Mouse (Mus musculus): ENCODE data around the gene Macrod2. TPM values are rescaled to one million over a fixed set of nuclear protein-coding genes. Genes with fewer than 3 reads are reported as not detected.

Gene Macrod2
- polyA plus RNA-seq, 1 experiment, result 8.3 TPM

DNA sequence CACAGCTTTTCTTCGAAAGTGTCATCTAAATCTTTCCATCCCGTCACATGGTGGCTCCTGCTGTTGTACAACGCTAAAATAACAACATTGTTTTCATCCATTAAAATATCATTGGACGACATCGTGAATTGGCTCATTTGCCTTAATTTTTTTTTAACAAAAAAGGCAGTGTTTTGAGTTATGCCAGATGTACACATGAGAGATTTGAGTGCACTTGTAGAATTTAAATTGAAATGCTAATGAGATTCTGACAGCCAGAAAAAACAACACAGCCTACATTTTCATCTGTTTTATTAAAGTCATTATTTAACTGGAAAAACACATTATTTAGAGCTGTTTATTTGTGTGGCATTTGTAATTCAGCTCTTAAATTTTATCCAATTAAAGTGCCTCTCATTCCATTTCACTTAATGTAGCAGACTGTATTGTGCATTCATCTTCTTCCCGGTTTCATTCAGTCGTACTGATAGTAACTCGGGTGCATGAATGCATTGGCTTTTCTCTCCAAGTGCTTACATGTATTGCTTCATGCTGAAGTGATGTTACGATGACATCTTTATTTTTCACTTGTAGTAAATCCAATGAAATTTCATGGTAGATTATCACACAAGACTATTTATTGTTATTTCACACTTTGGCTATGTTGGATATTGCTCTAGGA, 137.9 kb downstream of the Macrod2 start:
- Histone ChIP-seq H3K4me3 (ENCODE audit: insufficient read depth, low read depth, low read length) (no peak overlapping the region), H3K4me1 (ENCODE audit: control insufficient read depth, insufficient read depth, insufficient read length, low read length) (no peaks in the 10 kb centered on the region), H3K27ac (replicated peaks; ENCODE audit: low read depth, low read length) (no peak overlapping the region)

DNA sequence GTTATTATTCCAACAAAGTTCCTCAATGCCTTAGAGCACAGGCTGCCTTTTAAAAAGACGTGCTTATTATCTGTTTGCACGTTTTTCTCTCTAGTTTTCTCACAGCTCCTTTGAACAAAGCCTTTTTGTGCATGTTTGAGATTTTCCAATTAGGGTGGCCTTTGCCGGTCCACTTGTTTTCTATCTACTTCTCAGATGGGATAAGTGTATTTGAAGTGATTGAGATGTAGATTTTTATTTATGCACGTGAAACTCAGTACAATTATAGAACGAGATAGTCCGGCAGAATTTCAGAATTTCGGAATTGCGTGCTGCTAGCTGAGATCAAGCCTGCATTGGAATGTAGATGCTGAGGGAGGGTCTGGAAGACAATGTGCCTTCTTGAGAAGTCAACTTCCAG, 138.5 kb downstream of the Macrod2 start:
- no peak overlapping the region for H3K4me3 ChIP-seq (ENCODE audit: insufficient read depth, low read depth, low read length)
- no peaks in the 10 kb centered on the region for H3K4me1 ChIP-seq (ENCODE audit: control insufficient read depth, insufficient read depth, insufficient read length, low read length)

DNA sequence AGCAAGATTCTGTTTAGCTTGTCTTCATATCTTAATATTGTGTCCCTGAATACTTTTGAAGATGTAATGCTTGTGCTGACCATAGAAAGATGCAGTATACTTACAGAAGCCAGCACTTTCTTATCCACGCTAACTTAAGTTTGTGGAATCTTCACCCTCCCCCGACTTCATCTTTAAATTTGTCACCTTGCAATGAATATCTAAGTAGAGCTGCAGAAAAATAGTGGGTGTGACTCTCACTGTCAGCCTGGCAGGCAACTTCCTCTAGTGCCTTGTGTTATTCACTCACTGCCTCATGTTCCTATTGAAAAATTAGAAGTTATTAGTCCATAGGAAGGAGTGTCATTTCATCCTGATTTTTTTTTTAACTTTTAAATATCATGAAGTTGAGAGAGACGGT, 139.5 kb downstream of the Macrod2 start:
- Histone ChIP-seq H3K27ac (replicated peaks; ENCODE audit: low read depth, low read length) (no peak overlapping the region), H3K4me3 (ENCODE audit: insufficient read depth, low read depth, low read length) (no peak overlapping the region), H3K4me1 (ENCODE audit: control insufficient read depth, insufficient read depth, insufficient read length, low read length) (no peaks in the 10 kb centered on the region)

More for the DNA sequence above, 138.5 kb downstream of the Macrod2 start:
- H3K27ac ChIP-seq (replicated peaks; ENCODE audit: low read depth, low read length), result no peak overlapping the region

DNA sequence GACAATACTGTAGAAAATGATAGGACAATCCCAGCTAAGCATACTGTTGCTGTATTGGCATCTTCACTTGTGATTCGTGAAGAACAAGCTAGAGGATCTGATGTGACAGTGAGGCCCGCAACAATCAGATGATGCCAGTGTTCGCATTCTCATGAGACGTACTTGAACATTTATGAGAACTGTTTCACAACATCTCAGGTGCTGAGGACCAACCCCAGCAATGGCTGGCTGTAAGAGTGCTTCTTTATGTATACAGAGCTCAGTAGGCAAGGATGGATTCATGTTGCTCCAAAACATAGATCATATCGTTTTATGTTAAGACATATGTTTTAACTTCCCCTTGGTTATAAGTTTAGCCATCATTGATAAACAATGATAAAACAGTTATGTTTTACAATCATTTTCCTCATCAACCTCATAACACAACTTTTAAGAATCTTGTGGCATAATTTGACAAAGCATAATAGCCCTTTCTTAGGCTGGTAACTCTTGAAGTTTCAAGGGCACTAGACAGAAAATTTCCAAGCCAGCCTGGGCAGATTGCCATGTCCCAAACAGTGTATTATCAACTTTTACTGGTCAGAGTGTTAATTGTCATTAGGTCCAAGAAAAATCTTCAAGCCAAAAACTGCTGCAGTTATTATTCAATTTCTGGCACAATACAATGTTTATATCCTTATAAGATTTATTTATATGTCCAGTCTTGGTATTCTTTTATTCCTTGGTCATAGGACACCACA, 140.9 kb downstream of the Macrod2 start:
- Histone ChIP-seq H3K27ac (replicated peaks; ENCODE audit: low read depth, low read length) (no peak overlapping the region), H3K4me1 (ENCODE audit: control insufficient read depth, insufficient read depth, insufficient read length, low read length) (no peaks in the 10 kb centered on the region), H3K4me3 (ENCODE audit: insufficient read depth, low read depth, low read length) (no peak overlapping the region)

DNA sequence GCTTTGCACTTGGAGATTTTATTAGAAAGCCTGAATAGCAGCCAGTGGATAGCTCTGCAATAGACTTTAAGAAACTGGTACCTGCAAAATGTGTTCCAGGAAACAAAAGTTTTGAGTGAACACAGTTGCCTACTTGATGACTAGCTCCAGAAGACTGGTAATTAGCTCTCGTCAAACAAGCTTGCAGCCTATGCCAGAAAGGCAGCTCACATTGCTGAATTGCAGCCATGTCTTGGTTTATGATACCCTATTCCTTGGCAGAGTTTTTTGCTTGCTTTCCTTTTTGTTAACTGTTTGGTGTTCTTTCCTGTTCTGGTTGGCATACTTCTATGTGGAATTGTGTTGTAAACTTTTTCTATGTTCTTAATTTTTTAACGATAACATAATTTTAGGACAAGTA, 154.2 kb downstream of the Macrod2 start:
- Histone ChIP-seq H3K27ac (replicated peaks; ENCODE audit: low read depth, low read length) (no peak overlapping the region), H3K4me3 (ENCODE audit: insufficient read depth, low read depth, low read length) (no peak overlapping the region), H3K4me1 (ENCODE audit: control insufficient read depth, insufficient read depth, insufficient read length, low read length) (no peaks in the 10 kb centered on the region)

DNA sequence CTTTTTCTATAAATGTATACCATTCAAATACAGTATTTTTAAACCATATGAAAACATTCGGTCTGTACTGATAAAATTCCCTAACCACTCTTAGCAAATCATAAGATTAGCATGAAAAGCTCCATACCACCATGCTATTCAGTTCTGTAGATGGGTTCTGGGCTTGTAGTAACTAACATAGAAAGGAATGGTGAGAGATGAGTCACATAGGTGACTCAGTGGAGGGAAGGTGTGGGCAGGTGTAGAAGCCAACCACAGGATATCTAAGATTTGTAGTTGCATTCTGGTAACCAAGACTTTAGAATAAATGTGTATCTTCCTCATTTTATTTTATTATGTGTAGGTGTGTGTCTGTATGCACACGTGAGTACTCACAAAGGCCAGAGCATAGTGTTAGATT, 166.3 kb downstream of the Macrod2 start:
- no peaks in the 10 kb centered on the region for H3K4me1 ChIP-seq (ENCODE audit: control insufficient read depth, insufficient read depth, insufficient read length, low read length)
- H3K4me3 ChIP-seq (ENCODE audit: insufficient read depth, low read depth, low read length), result no peak overlapping the region
- H3K27ac ChIP-seq (replicated peaks; ENCODE audit: low read depth, low read length), result no peak overlapping the region

DNA sequence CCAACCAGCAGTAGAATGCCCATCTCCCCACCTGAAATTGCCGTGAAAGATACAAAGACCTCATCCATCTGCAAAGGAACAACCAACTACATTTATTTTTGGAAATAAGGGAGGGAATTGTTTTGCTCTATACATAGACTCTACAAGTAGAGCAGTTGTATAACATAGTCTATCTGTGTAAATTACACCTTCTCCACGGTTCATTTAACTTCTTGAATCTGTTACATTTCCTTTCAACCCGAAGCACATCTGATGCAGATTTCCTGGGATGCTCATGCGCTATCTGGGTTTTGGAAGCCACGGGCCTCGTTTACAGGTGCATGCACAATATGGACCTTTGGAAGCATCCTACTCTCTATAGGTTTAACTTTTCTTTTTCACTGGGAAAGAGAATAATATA, 175.8 kb downstream of the Macrod2 start:
- no peak overlapping the region for H3K4me3 ChIP-seq (ENCODE audit: insufficient read depth, low read depth, low read length)
- H3K4me1 ChIP-seq (ENCODE audit: control insufficient read depth, insufficient read depth, insufficient read length, low read length), result no peaks in the 10 kb centered on the region
- no peak overlapping the region for H3K27ac ChIP-seq (replicated peaks; ENCODE audit: low read depth, low read length)

DNA sequence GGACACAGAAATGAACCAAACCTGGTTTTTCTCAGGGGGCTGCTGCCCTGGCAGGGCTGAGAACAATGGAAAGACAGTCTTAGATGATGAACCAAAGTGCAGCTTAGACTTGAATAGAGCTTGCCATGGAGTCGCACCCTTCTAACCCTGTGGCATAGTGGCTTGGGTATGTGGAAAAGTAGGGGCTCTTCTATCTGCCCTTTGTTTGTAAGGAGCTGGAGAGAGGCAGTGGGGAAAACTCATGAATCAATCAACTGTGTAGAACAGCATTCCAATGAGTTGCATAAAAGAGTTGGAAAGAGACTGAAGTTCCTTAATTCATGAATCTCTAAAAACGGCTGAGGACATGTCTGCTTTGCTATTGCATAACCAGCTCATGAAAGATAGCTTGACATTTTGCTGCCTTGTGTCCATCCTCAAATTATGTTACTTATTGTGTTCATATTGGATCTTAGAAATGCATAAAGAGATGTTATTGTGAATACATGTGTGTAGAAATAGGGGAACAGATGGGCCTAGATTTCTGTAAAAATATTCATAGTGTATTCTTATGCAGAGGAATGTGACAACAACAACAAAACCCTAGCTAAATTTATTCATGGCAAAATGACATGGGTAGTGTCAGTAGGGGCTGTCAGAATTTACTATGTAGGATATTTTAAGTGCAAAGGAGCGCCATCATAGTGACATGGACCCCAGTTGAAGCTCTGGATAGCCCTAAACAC, 197.6 kb downstream of the Macrod2 start:
- no peaks in the 10 kb centered on the region for H3K4me1 ChIP-seq (ENCODE audit: control insufficient read depth, insufficient read depth, insufficient read length, low read length)
- H3K4me3 ChIP-seq (ENCODE audit: insufficient read depth, low read depth, low read length), result no peak overlapping the region
- no peak overlapping the region for H3K27ac ChIP-seq (replicated peaks; ENCODE audit: low read depth, low read length)

DNA sequence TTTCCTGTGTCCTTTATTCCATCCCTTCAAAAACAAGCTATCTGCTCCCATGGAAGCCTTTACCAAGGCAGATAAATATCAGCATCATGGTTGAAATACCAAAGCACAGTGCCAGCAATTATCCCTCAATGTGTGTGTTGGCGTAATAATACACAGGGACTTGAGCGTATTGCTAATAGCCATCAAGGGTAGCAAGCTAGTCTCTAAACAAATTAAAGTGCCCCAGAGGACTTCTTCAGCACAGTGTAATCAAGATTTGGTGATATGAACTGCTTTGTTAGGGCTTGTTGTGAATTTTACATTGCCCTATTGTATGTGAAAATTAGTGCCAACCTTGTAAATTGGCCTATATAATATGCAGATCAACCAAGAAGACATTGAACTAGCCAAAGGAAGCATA, 201.8 kb downstream of the Macrod2 start:
- Histone ChIP-seq H3K27ac (replicated peaks; ENCODE audit: low read depth, low read length) (no peak overlapping the region), H3K4me3 (ENCODE audit: insufficient read depth, low read depth, low read length) (no peak overlapping the region), H3K4me1 (ENCODE audit: control insufficient read depth, insufficient read depth, insufficient read length, low read length) (no peaks in the 10 kb centered on the region)

DNA sequence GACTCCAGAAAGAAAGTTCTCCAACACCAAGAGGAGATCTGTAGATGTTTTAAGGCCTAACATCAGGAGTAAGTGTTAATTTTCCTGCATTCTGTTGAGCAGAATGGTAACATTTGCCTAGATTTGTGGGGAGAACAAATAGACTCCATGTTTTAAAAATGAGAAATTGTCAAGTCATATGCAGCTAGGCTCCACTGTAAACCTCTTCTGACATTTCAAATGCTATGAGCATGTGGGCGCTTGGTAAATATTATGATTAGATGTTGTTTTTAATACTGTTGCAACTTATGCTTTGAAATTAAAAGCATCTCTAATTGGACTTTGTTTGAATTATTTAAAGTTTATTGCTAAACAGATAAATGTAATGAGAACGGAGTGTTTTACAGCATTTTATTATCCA, 220.3 kb downstream of the Macrod2 start:
- Histone ChIP-seq H3K27ac (replicated peaks; ENCODE audit: low read depth, low read length) (no peak overlapping the region), H3K4me1 (ENCODE audit: control insufficient read depth, insufficient read depth, insufficient read length, low read length) (no peaks in the 10 kb centered on the region), H3K4me3 (ENCODE audit: insufficient read depth, low read depth, low read length) (no peak overlapping the region)

DNA sequence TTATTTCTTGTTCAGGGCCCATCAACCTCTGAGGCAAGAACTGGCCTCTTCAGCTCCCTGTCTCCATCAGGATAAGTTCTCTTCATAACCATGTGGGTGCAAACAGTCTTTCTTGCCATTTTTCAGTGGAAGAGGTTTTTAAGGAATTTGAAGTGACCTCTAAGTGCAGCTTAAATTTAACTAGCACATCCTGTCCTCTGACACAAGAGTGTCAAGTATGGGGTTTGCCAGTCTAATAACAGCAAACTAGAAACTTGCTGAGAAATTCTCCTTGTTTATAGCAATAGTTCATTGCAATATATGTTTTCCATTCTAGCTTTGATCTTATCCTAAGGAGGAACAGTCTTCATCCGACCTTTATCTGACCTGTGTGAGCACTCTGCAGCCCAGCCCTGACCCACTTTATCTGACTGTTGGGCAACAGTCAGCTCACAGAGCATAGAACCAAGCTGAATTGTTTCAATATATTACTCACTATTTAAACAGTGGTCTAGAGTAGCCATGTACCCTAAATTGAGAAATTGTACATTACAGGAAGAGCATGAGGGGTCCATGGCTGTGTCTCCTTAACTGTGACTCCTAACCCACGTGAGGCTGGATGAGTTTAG, 226.7 kb downstream of the Macrod2 start:
- Histone ChIP-seq H3K27ac (replicated peaks; ENCODE audit: low read depth, low read length) (no peak overlapping the region), H3K4me1 (ENCODE audit: control insufficient read depth, insufficient read depth, insufficient read length, low read length) (no peaks in the 10 kb centered on the region), H3K4me3 (ENCODE audit: insufficient read depth, low read depth, low read length) (no peak overlapping the region)

DNA sequence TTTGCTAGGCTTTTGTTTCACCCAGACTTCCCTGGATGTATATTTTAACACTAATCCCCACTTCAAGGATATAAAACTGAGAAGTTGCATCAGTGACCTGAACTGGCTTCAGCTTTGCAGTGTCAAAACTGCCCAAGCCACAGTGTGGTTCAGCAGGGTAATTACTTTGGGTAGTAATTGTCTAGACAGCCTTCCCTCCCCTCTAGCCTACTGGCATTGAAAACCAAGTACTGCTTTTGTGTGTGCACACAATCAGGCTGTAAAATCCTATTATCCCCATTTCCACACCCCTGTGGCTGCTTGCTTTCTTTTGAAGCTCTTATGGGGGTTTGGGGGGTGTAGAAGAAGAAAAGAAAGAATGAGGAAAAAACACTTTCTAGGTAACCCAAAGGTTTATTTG, 258.4 kb downstream of the Macrod2 start:
- Histone ChIP-seq H3K4me1 (ENCODE audit: control insufficient read depth, insufficient read depth, insufficient read length, low read length) (no peaks in the 10 kb centered on the region), H3K4me3 (ENCODE audit: insufficient read depth, low read depth, low read length) (no peak overlapping the region), H3K27ac (replicated peaks; ENCODE audit: low read depth, low read length) (no peak overlapping the region)

DNA sequence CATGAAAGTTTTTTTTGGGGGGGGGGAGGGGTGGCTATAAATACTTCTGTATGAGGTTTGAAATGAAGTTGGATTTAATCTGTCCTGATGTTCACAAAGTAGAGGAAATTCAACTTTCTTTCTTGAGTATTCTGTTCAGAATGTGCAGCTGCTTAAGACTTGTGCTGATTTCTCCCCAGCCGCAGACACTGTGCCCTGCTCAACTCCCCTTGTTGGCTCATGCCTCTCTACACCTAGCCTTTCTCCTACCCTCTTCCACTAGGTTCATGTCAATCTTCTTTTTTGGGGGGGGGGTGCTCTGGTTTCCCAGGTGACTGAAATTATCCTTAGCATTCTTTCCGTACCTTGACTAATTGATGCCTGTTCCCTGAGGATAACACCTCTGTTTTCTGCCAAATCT, 258.9 kb downstream of the Macrod2 start:
- no peak overlapping the region for H3K4me3 ChIP-seq (ENCODE audit: insufficient read depth, low read depth, low read length)
- no peaks in the 10 kb centered on the region for H3K4me1 ChIP-seq (ENCODE audit: control insufficient read depth, insufficient read depth, insufficient read length, low read length)
- H3K27ac ChIP-seq (replicated peaks; ENCODE audit: low read depth, low read length), result no peak overlapping the region

DNA sequence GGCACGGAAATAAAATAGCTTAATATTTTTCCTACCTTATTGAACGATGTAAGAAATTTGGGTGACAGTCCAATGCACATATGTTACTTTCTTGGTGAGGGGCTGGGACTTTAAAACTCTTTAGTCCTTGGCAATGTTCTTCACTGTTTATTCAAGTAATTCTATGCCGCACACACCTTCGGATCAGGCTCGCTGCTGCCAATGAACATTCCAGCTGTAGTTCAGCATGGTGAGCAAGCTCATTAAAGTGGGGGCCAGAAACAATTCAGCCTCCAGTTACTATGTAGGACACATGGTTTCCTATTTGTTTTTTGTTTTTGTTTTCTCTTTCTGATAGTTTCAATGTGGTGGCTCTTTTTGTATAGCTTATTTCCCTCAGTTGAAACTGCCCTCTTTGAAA, 267.6 kb downstream of the Macrod2 start:
- Histone ChIP-seq H3K4me1 (ENCODE audit: control insufficient read depth, insufficient read depth, insufficient read length, low read length) (no peaks in the 10 kb centered on the region), H3K27ac (replicated peaks; ENCODE audit: low read depth, low read length) (no peak overlapping the region), H3K4me3 (ENCODE audit: insufficient read depth, low read depth, low read length) (no peak overlapping the region)

DNA sequence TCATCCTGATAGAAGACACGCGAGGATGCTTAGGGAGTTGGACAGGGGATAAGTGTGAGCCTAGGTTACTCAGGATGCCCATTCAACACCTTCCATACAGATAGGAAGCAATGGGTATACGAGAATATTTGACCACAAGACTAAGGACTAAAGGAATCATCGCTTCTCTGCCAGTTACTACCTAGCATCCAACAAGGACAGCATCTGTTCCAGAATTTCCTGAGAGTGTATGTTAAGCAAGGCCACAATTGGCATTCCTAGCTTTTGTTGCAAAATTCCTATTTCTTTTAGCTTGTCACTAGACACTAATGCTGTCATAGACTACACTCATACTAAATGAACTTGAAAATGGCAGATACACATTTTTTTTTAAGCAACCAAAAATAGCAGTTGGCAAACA, 269.3 kb downstream of the Macrod2 start:
- Histone ChIP-seq H3K4me1 (ENCODE audit: control insufficient read depth, insufficient read depth, insufficient read length, low read length) (no peaks in the 10 kb centered on the region), H3K27ac (replicated peaks; ENCODE audit: low read depth, low read length) (no peak overlapping the region), H3K4me3 (ENCODE audit: insufficient read depth, low read depth, low read length) (no peak overlapping the region)
